Mouse (Mus musculus): ENCODE measurements at regions not wholly inside any gene's neighbourhood (a gene's known extent, or its start where the extent isn't known, plus 50 kb on each side); places are given as distances from the start of the nearest gene placed in this dataset.
A peak's percentile ranks its signal among the peaks of the same experiment; 100 is the strongest.

DNA sequence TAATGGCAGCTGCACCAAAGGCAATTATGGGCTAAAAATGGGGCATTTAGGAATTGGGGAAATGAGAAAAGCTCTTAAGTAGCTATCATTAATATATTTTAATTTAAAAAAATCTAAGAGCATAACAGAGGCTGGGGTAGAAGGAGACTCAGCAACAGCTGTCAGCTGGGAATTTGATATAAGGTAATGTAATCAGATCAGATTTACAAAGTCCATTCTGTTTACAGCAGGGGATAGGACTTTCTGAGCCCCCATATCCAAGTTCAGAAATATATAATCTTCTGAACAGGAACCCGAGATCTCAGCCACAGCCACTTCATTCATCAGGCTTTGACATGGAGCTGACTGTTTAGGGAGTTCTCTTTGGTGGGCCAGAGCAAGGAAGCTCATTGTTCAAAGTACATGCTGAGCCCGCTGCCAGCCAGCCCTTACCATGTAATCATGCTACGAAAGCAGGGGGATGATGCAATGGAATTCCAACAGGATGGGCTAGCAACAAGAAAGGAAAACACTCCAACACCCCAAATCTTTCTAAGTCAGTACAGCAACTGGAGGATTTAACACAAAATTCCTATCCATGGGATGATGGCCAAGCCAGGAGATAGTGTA is 157.9 kb downstream of the Gsdmc2 start:
- no peaks in the 10 kb centered on the region for H3K4me1 ChIP-seq (ENCODE audit: insufficient read depth)
- 62% methylated on average over 3 of the region's 3 CpGs for WGBS
- no peak for TF ChIP-seq CTCF (IDR thresholded peaks at IDR 0.05; ENCODE audit: low read depth)

DNA sequence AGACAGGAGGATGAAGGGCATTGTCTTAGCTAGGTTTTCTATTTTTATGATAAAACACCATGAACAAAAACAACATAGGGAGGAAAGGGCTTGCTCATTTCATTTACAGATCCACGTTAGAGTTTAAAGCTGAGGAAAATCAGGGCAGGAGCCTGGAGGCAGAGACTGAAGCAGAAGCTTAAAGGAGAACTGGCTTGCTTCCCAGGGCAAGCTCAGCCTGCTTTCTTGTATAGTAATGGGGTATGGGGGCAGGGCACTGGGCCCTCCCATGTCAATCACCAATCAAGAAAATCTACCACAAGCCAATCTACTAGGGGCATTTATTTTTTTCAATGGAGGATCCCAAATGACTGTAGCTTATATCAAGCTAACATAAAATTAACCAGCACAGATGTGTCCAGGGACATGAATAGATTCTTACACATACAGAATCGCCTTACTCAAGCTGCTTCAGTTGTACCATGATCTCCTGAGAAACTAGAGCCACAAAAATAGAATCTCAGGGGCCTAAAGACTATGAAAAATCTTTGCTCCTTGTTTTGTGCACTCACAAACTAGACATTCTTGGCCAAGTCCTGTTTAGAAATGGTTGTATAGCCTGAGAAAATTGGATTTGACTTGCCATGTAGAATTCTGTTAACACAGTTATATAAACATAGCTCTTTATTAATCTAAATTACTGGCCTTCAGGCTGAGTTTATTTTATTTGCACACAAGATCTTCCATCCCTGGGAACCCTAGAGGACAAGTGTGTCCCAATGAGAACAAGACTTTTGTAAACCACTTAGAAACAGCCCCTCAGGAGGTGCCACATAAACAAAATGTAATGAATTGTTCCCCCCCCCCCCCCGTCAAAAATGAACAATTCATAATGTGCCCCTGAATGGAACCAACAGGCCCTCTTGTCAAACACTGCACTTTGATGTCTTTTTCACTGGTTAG is 164.7 kb downstream of the Gsdmc2 start:
- Histone ChIP-seq H3K9me3 (ENCODE audit: low read length) (no peaks in the 10 kb centered on the region), H3K9ac (no peak overlapping the region), H3K4me2 (ENCODE audit: low read depth) (no peak overlapping the region), H3K4me3 (ENCODE audit: low read depth, low read length) (no peak overlapping the region), H3K4me1 (ENCODE audit: insufficient read depth) (no peaks in the 10 kb centered on the region), H3K27ac (ENCODE audit: low read depth, low read length) (no peak overlapping the region), H3K27me3 (ENCODE audit: insufficient read depth, low read length) (no peaks in the 10 kb centered on the region), H3K36me3 (ENCODE audit: insufficient read depth) (no peaks in the 10 kb centered on the region)
- WGBS = 31% methylated on average over 3 of the region's 3 CpGs
- ATAC-seq (no peak), DNase-seq (peak; percentile 15)
- no peak for TF ChIP-seq CTCF (IDR thresholded peaks at IDR 0.05; ENCODE audit: low read depth)

More for the DNA sequence above, 157.9 kb downstream of the Gsdmc2 start:
- no peak overlapping the region for H3K4me3 ChIP-seq (ENCODE audit: low read depth, low read length)
- H3K4me2 ChIP-seq (ENCODE audit: low read depth) = no peak overlapping the region
- H3K27ac ChIP-seq (ENCODE audit: low read depth, low read length) = no peak overlapping the region
- DNase-seq = no peak
- no peaks in the 10 kb centered on the region for H3K27me3 ChIP-seq (ENCODE audit: insufficient read depth, low read length)
- no peaks in the 10 kb centered on the region for H3K36me3 ChIP-seq (ENCODE audit: insufficient read depth)
- no peaks in the 10 kb centered on the region for H3K9me3 ChIP-seq (ENCODE audit: low read length)
- ATAC-seq = no peak
- no peak overlapping the region for H3K9ac ChIP-seq

DNA sequence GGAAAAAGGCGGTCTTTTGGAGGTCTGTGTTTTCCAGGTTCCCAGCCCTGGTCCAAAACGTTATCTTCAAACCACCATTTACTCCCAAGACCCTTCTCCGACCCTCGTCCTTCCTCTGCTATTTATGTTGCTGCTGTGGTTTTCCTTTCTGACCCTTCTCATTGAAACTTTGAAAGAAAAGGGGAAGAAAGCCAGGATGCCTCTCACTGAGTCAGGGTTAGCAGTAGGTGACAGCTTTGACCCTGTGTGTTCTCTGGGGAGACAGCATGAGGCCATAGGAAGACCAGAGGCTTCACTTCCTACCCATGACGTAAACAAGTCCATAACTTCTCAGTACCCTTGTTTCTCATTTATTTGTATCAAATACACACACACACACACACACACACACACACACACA is 166.1 kb downstream of the Gsdmc2 start:
- ATAC-seq = no peak
- TF ChIP-seq CTCF (IDR thresholded peaks at IDR 0.05; ENCODE audit: low read depth) = no peak
- WGBS = 83% methylated on average over 5 of the region's 5 CpGs

DNA sequence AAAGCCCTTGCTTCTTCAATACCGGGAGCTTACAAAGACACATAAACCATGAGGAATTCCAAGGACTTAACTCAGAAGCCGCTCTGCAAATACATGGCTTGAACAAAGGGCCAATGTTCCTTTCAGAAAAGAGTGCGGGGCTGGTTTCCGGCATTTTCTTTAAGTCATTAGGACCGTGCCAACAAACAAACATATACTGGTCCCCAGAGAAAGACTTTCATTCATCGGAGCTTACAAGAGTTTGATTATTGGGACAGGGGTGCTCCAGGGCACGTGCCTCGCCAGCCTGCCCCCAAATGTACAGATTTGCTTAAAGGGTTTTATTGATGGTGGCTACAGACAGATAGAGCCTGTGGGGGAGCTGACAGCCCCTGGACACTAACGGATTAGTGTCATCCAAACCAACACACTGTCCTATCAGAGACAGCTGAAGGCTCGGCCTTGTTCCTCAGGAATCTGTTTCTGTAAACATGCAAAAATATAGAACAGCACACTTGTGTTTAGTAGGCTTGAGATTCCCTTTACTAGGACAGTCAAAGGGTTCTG is 169.4 kb downstream of the Gsdmc2 start:
- no peak for DNase-seq
- ATAC-seq = peak; percentile 59

More for the DNA sequence above, 166.1 kb downstream of the Gsdmc2 start:
- Histone ChIP-seq H3K27me3 (ENCODE audit: insufficient read depth, low read length) (no peaks in the 10 kb centered on the region), H3K4me3 (ENCODE audit: low read depth, low read length) (no peak overlapping the region), H3K4me2 (ENCODE audit: low read depth) (no peak overlapping the region), H3K9ac (no peak overlapping the region), H3K36me3 (ENCODE audit: insufficient read depth) (no peaks in the 10 kb centered on the region), H3K9me3 (ENCODE audit: low read length) (no peaks in the 10 kb centered on the region), H3K27ac (ENCODE audit: low read depth, low read length) (no peak overlapping the region), H3K4me1 (ENCODE audit: insufficient read depth) (no peaks in the 10 kb centered on the region)
- no peak for DNase-seq

DNA sequence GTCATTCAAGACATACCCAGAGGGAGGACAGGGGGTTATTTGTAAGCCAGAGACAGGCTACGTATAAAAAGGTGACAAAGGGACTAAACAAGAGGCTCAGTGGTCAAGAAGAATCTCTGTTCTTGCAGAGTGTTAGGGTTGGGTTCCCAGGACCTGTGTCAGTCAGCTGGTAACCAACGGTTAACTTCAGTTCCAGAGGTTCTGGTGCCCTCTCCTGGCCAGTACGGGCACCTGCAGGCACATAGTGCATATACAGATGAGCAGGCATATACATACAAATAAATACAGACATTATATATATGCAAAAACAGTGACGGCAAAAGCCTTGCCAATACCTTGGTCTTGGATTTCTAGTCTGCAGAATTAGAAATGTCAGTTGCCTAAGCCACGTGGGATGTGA is 170.6 kb downstream of the Gsdmc2 start:
- Histone ChIP-seq H3K27ac (ENCODE audit: low read depth, low read length) (no peak overlapping the region), H3K27me3 (ENCODE audit: insufficient read depth, low read length) (no peaks in the 10 kb centered on the region), H3K4me3 (ENCODE audit: low read depth, low read length) (no peak overlapping the region), H3K36me3 (ENCODE audit: insufficient read depth) (no peaks in the 10 kb centered on the region), H3K4me2 (ENCODE audit: low read depth) (no peak overlapping the region), H3K4me1 (ENCODE audit: insufficient read depth) (no peaks in the 10 kb centered on the region), H3K9ac (no peak overlapping the region), H3K9me3 (ENCODE audit: low read length) (no peaks in the 10 kb centered on the region)
- no peak for DNase-seq
- no peak for ATAC-seq
- 98% methylated on average over 5 of the region's 5 CpGs for WGBS
- peak; percentile 22; the same call in 1 of the 2 replicates for TF ChIP-seq CTCF (IDR thresholded peaks at IDR 0.05; ENCODE audit: low read depth)

More for the DNA sequence above, 169.4 kb downstream of the Gsdmc2 start:
- H3K27ac ChIP-seq (ENCODE audit: low read depth, low read length) = no peak overlapping the region
- H3K27me3 ChIP-seq (ENCODE audit: insufficient read depth, low read length) = no peaks in the 10 kb centered on the region
- H3K4me2 ChIP-seq (ENCODE audit: low read depth) = no peak overlapping the region
- H3K36me3 ChIP-seq (ENCODE audit: insufficient read depth) = no peaks in the 10 kb centered on the region
- no peak overlapping the region for H3K9ac ChIP-seq
- TF ChIP-seq CTCF (IDR thresholded peaks at IDR 0.05; ENCODE audit: low read depth) = no peak
- H3K9me3 ChIP-seq (ENCODE audit: low read length) = no peaks in the 10 kb centered on the region
- WGBS = 27% methylated on average over 10 of the region's 10 CpGs
- H3K4me3 ChIP-seq (ENCODE audit: low read depth, low read length) = no peak overlapping the region
- H3K4me1 ChIP-seq (ENCODE audit: insufficient read depth) = no peaks in the 10 kb centered on the region

DNA sequence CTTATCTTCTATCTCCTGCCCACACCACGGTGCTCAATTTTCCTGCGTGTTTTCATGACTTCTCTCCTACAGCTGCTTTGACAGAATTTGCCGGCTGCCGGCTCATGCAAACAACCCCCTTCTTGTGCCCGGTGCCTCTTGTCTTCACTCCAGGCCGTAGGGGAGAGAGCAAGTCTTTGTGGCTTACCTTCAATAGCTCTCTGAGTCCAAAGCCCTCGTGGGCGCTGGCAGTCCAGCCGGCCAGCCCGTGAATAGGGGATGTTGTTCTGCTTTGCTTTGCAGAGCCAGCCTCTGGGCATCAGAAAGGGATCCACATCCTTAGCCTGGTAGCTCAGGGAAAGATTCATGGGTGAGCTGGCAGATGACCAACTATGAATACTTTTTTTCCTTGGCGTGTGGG is 173.9 kb downstream of the Gsdmc2 start:
- no peaks in the 10 kb centered on the region for H3K27me3 ChIP-seq (ENCODE audit: insufficient read depth, low read length)
- peak; percentile 87 for ATAC-seq
- no peak for TF ChIP-seq CTCF (IDR thresholded peaks at IDR 0.05; ENCODE audit: low read depth)
- H3K9me3 ChIP-seq (ENCODE audit: low read length) = no peaks in the 10 kb centered on the region
- H3K4me2 ChIP-seq (ENCODE audit: low read depth) = no peak overlapping the region
- H3K4me3 ChIP-seq (ENCODE audit: low read depth, low read length) = no peak overlapping the region
- no peak overlapping the region for H3K27ac ChIP-seq (ENCODE audit: low read depth, low read length)
- DNase-seq = peak; percentile 54
- no peaks in the 10 kb centered on the region for H3K36me3 ChIP-seq (ENCODE audit: insufficient read depth)
- WGBS = 32% methylated on average over 11 of the region's 11 CpGs
- H3K4me1 ChIP-seq (ENCODE audit: insufficient read depth) = no peaks in the 10 kb centered on the region
- H3K9ac ChIP-seq = no peak overlapping the region

DNA sequence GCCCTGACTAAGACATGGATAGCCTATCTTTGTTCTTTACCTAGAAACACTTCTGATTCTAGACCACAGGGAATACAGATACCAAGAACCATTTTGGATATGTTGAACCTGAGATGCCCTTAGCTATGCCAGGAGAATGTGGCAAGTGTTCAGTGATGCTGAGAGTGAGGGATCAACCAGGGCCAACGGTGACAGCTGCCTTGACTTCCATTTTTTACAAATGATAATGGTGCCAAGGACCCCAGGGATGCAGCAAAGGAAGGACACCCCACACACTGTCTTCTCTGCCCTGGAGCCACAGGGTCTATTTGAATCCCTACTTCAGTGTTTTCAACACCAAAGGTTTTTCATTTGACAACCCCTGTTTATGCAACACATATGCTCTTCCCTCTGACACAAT is 174.4 kb downstream of the Gsdmc2 start:
- Histone ChIP-seq H3K4me3 (ENCODE audit: low read depth, low read length) (no peak overlapping the region), H3K9me3 (ENCODE audit: low read length) (no peaks in the 10 kb centered on the region), H3K4me1 (ENCODE audit: insufficient read depth) (no peaks in the 10 kb centered on the region), H3K36me3 (ENCODE audit: insufficient read depth) (no peaks in the 10 kb centered on the region), H3K27me3 (ENCODE audit: insufficient read depth, low read length) (no peaks in the 10 kb centered on the region), H3K4me2 (ENCODE audit: low read depth) (no peak overlapping the region), H3K9ac (no peak overlapping the region), H3K27ac (ENCODE audit: low read depth, low read length) (no peak overlapping the region)
- TF ChIP-seq CTCF (IDR thresholded peaks at IDR 0.05; ENCODE audit: low read depth) = no peak
- ATAC-seq (no peak), DNase-seq (no peak)
- WGBS = 76% methylated on average over 1 of the region's 1 CpGs
